Mouse (Mus musculus) embryonic facial prominence, embryonic 15.5 days (tissue): ENCODE measurements around the gene Frmd4b. TPM values are rescaled to one million over a fixed set of nuclear protein-coding genes. Genes with fewer than 3 reads are reported as not detected.

Experiments used
- ATAC-seq: fragments of 200-750 bp; cut with Nextera tagmentation; 2 replicates; pipeline ENCODE4 v1.8.0; 2017; ENCODE audit warnings: low read depth, moderate TSS enrichment; ENCODE audit not compliant: insufficient number of reproducible peaks, low FRiP score, low TSS enrichment
- H3K27ac ChIP-seq: fragments of 300-500 bp; sonication (generic); replicated peaks from 2 replicates; pipeline ENCODE4 v1.5.1; 2015; ENCODE audit warnings: mild to moderate bottlenecking, inconsistent platforms
- H3K27me3 ChIP-seq: fragments of 300-500 bp; sonication (generic); 2 replicates; pipeline ENCODE4 v1.6.1; 2015; ENCODE audit warnings: inconsistent platforms
- H3K36me3 ChIP-seq: fragments of 300-500 bp; sonication (generic); 2 replicates; pipeline ENCODE4 v1.6.1; 2015; ENCODE audit warnings: mild to moderate bottlenecking, inconsistent platforms
- H3K4me1 ChIP-seq: fragments of 300-500 bp; sonication (generic); 2 replicates; pipeline ENCODE4 v1.6.1; 2015; ENCODE audit warnings: inconsistent platforms
- H3K4me2 ChIP-seq: fragments of 300-500 bp; sonication (generic); replicated peaks from 2 replicates; pipeline ENCODE4 v1.6.1; 2015; ENCODE audit warnings: mild to moderate bottlenecking, inconsistent platforms
- H3K4me3 ChIP-seq: fragments of 300-500 bp; sonication (generic); replicated peaks from 2 replicates; pipeline ENCODE4 v1.5.1; 2015; ENCODE audit warnings: mild to moderate bottlenecking, inconsistent platforms
- H3K9ac ChIP-seq: fragments of 300-500 bp; sonication (generic); 2 replicates; pipeline ENCODE4 v1.6.1; 2015; ENCODE audit warnings: inconsistent platforms
- H3K9me3 ChIP-seq: fragments of 300-500 bp; sonication (generic); replicated peaks from 2 replicates; pipeline ENCODE4 v1.6.1; 2016; ENCODE audit warnings: inconsistent platforms
- WGBS: fragments of 180-500 bp; shearing (Covaris S2); methylation state at CpG from one replicate; pipeline ENCODE4 v1.1.7; 2015; 5-methylcytosine and 5-hydroxymethylcytosine counted together
- polyA plus RNA-seq: library from polyadenylated mRNA; unstranded; fragments of >200 nt; fragmentation: Nextera tagmentation; extraction: Ambion mirVana; gene quantifications from 2 replicates; pipeline ENCODE4 v1.2.1, GENCODE M21; 2015

Frmd4b gene
- polyA plus RNA-seq, 1 experiment from 2014 or later, result 17.8 TPM

DNA sequence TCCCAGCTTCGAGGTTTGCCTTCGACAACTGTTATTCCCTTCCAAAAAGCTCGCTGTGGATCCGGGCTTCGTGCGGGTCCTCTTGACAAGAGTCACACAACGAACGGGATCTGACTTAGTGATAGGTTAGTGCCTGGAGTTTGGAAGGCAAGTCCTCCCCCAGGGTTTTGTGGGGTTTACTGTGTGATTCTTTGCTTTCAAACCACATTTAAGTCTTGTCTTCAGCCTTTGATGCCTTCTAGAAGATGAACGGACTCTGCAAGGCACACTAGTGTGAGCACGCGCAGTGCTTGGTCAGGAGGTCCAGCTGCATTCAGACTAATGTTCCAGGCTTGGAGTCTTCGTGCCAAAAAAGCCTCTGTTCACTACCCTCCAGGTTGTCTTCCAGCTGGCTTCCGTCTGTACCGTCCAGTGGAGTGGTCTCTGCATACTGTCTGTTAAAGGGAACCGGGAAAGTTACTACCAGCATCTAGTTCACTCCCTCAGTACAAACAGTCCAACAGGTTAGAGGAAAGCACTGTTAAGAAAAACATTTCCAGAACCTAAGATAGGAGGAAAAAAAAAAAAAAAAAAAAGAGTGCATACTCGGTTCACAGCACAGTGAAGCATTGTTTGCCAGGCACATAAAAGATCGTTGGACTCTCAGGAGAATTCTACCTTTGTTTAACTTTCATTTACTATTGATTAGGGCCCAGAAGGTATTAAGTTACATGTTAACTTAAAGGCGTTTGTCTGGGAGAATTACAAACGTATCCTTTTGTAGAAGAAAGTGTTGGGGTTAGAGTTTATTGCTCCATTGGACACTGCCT is 329.1 kb downstream of the Frmd4b start:
- Histone ChIP-seq H3K4me1 (peaks cover 5% of the 10 kb centered on the region; the same call in 1 of the 2 replicates), H3K4me2 (no peak overlapping the region), H3K9ac (no peak overlapping the region), H3K27ac (no peak overlapping the region), H3K4me3 (no peak overlapping the region), H3K9me3 (no peaks in the 10 kb centered on the region), H3K36me3 (no peaks in the 10 kb centered on the region), H3K27me3 (no peaks in the 10 kb centered on the region)
- ATAC-seq, result no peak
- 71% methylated on average over 19 of the region's 19 CpGs for WGBS

DNA sequence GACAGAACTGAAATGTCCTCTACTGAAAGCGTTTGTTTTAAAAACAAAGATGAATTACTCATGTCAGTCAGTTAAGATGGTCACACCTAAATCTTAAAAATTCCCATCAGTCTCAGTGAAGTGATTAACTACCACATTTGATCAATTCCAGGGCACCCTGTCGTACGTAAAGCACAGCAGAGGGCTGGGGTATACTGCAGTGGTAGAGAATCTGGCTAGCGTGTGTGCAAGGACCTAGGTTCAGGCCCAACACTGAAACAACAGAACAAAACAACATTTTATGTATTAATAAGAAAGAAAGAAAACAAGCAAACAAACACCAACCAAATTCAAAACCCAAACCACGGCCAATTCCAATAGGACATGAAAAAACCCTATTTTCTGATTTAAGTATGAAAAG is 331.0 kb downstream of the Frmd4b start:
- no peak overlapping the region for H3K4me3 ChIP-seq

DNA sequence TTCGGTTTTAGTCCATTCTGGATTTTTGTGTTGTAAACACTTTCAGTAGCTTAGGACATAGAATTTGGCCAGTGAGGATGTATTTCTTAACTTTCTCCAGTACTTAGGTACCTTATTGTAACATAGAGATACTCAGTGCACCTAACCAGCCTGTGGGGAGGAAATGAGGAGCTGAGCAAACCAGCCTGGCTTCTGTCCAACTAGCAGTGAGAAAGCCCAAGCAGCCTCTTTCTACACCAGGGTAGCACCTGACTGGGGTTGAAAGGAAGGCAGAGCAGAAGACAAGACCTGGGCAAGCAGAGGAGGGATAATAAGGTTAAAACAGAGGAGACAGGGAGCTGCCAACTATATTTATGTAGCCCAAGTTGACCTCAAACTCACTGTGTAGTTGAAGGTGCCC is 333.7 kb downstream of the Frmd4b start:
- H3K36me3 ChIP-seq, result no peaks in the 10 kb centered on the region
- 93% methylated on average over 1 of the region's 1 CpGs for WGBS
- H3K4me2 ChIP-seq, result no peak overlapping the region
- ATAC-seq, result no peak
- H3K9ac ChIP-seq, result no peak overlapping the region
- H3K9me3 ChIP-seq, result no peaks in the 10 kb centered on the region
- H3K27ac ChIP-seq, result no peak overlapping the region
- no peak overlapping the region for H3K4me3 ChIP-seq
- H3K4me1 ChIP-seq, result peaks cover 6% of the 10 kb centered on the region; the same call in 1 of the 2 replicates
- no peaks in the 10 kb centered on the region for H3K27me3 ChIP-seq

More for the DNA sequence above, 331.0 kb downstream of the Frmd4b start:
- Histone ChIP-seq H3K9ac (no peak overlapping the region), H3K27me3 (no peaks in the 10 kb centered on the region), H3K27ac (no peak overlapping the region), H3K4me1 (peaks cover 2% of the 10 kb centered on the region; the same call in 1 of the 2 replicates), H3K36me3 (no peaks in the 10 kb centered on the region), H3K4me2 (no peak overlapping the region), H3K9me3 (no peaks in the 10 kb centered on the region)
- 86% methylated on average over 5 of the region's 5 CpGs for WGBS
- no peak for ATAC-seq

DNA sequence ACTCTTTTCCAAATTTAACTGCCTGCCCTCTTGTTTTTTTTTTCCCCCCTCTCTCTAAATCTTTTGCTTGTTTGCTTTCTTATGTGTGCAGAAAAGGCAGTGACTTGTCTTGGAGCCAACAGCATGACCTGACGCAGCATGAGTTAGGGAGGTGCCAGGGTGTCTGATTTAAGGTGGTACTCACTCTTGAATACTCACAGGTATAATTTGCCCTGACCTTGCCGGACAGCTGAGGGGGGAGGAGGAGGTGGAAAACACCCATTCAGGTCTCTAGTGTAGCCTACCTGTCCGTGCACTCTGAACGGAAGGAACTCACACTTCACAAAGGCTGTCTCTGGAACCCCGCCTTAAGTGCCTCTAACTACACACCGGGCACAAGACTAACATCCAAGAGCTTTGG is 338.5 kb downstream of the Frmd4b start:
- H3K9me3 ChIP-seq, result no peaks in the 10 kb centered on the region
- peaks cover 13% of the 10 kb centered on the region for H3K4me1 ChIP-seq
- ATAC-seq, result no peak
- no peak overlapping the region for H3K27ac ChIP-seq
- no peaks in the 10 kb centered on the region for H3K36me3 ChIP-seq
- no peak overlapping the region for H3K4me2 ChIP-seq
- H3K9ac ChIP-seq, result no peak overlapping the region
- H3K4me3 ChIP-seq, result no peak overlapping the region
- WGBS, result 43% methylated on average over 6 of the region's 6 CpGs
- peaks cover 4% of the 10 kb centered on the region; the same call in 1 of the 2 replicates for H3K27me3 ChIP-seq

DNA sequence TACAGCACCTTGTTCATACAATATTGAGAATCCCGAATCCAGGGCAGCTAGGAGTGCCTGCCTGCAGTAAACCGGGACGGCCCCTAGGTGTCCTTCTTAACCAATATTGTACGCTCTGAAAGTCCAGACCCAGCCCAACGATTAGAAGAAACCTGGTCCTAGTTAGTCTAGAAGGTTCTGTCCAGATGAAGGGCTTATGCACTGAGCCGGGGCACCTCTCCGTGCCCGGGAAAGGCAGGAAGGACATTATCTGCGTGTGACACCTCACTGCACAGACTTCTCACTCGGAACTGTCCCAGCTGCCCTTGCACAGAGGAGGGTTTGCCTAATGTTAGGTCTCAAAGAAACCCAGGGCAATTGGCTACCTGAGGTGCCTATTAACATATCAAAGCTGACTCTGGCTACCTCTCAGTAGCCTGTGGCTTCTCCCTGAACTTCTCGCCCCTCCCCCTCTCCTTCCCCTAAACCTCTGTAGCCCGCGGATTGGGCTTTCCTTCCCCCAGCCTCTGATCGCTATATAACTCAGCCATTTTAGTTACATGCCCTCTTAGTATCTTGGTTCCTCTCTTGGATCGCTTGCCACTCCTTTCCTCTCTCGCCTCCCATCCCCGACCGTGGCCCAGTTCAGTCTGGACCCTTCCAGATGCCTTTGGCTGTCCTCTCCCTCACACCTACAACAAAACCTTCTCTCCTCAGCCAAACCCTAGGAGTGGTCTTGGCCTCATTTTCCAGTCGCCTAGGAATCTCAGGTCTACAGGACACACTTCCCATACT is 339.1 kb downstream of the Frmd4b start:
- peak overlapping the region; percentile 69 for H3K4me2 ChIP-seq
- no peaks in the 10 kb centered on the region for H3K36me3 ChIP-seq
- no peaks in the 10 kb centered on the region for H3K9me3 ChIP-seq
- peak overlapping the region; percentile 37 for H3K4me3 ChIP-seq
- H3K27me3 ChIP-seq, result peaks cover 4% of the 10 kb centered on the region; the same call in 1 of the 2 replicates
- 0 out of 2 replicates have a peak overlapping the region, but pooled peaks have one; percentile 4 for H3K9ac ChIP-seq
- H3K27ac ChIP-seq, result no peak overlapping the region
- ATAC-seq, result peak; percentile 71; the same call in 1 of the 2 replicates
- 4% methylated on average over 19 of the region's 19 CpGs for WGBS
- H3K4me1 ChIP-seq, result peaks cover 13% of the 10 kb centered on the region

DNA sequence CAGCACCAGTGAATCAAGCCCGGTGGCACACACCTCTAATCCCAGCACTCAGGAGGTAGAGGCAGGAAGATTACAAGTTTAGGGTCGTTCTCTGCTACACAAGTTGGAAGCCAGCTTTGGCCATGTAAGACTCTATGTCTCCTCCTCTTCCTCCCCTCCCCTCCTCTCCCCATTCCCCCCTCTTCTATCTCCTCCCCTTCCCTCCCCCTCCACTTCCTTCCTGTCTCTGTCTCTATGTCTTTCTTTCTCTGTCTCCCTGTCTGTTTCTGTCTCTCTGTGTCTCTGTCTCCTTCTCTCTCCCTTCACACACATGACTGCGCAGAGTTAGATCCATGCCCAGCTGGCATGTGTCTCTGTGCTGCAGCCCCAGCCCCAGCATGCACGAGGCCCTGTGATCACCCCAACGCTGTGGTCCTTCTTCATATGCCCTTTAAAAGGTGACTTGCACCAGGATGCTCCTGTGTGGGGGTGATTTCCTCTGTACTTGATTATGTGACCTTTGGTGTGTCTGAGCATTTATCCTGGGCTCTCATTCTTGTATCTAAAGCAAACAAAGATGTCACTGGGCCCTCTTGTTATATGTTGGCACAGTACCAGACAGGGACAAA is 340.3 kb downstream of the Frmd4b start:
- Histone ChIP-seq H3K27me3 (peaks cover 4% of the 10 kb centered on the region; the same call in 1 of the 2 replicates), H3K9me3 (no peaks in the 10 kb centered on the region), H3K36me3 (no peaks in the 10 kb centered on the region), H3K4me3 (no peak overlapping the region), H3K4me2 (no peak overlapping the region), H3K9ac (no peak overlapping the region), H3K4me1 (peaks cover 13% of the 10 kb centered on the region), H3K27ac (no peak overlapping the region)
- 70% methylated on average over 5 of the region's 5 CpGs for WGBS
- ATAC-seq, result no peak

DNA sequence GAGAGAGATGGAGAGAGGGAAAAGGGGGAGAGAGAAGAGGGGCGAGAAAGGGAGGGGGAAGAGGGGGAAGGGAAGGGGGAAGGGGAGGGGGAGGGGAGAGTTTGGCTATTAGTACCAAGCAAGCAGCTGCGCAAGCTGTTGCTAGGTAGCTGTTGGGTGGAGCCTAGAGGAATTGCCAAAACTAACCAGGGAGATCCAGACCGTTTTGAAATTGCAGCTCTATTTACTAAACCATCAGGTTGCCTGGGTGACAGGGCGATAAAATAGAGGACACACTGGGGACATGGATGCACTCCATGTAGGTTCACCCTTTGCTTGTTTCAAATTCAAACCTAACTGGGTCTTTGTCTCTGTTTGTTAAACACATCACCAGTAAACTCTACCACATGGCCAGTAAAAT is 341.0 kb downstream of the Frmd4b start:
- no peak overlapping the region for H3K9ac ChIP-seq
- WGBS, result 40% methylated on average over 4 of the region's 4 CpGs
- no peak for ATAC-seq
- H3K9me3 ChIP-seq, result no peaks in the 10 kb centered on the region
- no peaks in the 10 kb centered on the region for H3K36me3 ChIP-seq
- H3K4me1 ChIP-seq, result peaks cover 13% of the 10 kb centered on the region
- H3K4me3 ChIP-seq, result no peak overlapping the region
- no peak overlapping the region for H3K4me2 ChIP-seq
- H3K27ac ChIP-seq, result no peak overlapping the region
- H3K27me3 ChIP-seq, result peaks cover 4% of the 10 kb centered on the region; the same call in 1 of the 2 replicates

DNA sequence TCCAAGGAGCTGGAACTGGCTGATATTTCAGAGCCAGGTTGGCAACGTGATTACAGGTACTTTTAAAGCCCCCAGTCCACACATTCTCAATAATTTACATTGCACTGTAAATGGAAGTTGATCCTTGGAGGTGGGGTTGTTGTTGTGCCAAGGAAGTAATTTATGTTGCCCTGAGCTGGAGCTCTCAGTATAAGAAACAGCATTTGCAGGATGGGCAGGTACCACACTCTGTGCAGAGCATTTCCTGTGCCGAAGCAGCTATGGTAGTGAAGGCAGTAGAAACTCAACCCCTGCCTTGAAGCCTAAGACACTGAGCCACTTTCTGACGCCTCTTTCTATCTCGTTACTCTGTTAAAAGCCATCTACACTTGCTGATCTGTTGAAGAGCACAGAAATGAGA is 341.6 kb downstream of the Frmd4b start:
- H3K4me2 ChIP-seq, result no peak overlapping the region
- H3K9me3 ChIP-seq, result no peaks in the 10 kb centered on the region
- 45% methylated on average over 4 of the region's 4 CpGs for WGBS
- ATAC-seq, result no peak
- no peaks in the 10 kb centered on the region for H3K36me3 ChIP-seq
- H3K27me3 ChIP-seq, result peaks cover 4% of the 10 kb centered on the region; the same call in 1 of the 2 replicates
- no peak overlapping the region for H3K27ac ChIP-seq
- H3K4me3 ChIP-seq, result no peak overlapping the region
- H3K9ac ChIP-seq, result no peak overlapping the region
- H3K4me1 ChIP-seq, result peaks cover 13% of the 10 kb centered on the region

DNA sequence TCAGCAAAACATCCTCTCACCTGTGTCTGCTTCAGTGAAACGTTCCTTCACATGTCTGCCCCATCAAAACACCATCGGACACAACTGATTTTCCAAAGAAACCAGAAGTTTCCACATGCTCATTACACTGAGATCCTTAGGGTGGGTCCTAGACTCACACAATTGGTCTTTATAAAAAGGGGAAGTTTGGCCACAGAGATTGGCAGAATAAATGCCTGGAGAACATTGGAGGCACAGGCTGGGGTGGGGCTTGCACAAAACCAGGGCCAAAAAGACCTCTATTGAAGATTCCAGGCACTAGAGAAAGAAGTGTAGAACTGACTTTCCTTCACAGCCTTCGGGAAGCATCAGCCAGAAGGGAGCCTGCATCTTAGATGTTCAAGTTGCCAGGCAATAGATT is 343.6 kb downstream of the Frmd4b start:
- ATAC-seq, result no peak
- H3K27me3 ChIP-seq, result peaks cover 4% of the 10 kb centered on the region; the same call in 1 of the 2 replicates
- no peak overlapping the region for H3K27ac ChIP-seq
- no peak overlapping the region for H3K9ac ChIP-seq
- no peak overlapping the region for H3K4me3 ChIP-seq
- H3K9me3 ChIP-seq, result no peaks in the 10 kb centered on the region
- no peaks in the 10 kb centered on the region for H3K36me3 ChIP-seq
- no peak overlapping the region for H3K4me2 ChIP-seq
- peaks cover 8% of the 10 kb centered on the region for H3K4me1 ChIP-seq
- WGBS, result 79% methylated on average over 3 of the region's 3 CpGs

DNA sequence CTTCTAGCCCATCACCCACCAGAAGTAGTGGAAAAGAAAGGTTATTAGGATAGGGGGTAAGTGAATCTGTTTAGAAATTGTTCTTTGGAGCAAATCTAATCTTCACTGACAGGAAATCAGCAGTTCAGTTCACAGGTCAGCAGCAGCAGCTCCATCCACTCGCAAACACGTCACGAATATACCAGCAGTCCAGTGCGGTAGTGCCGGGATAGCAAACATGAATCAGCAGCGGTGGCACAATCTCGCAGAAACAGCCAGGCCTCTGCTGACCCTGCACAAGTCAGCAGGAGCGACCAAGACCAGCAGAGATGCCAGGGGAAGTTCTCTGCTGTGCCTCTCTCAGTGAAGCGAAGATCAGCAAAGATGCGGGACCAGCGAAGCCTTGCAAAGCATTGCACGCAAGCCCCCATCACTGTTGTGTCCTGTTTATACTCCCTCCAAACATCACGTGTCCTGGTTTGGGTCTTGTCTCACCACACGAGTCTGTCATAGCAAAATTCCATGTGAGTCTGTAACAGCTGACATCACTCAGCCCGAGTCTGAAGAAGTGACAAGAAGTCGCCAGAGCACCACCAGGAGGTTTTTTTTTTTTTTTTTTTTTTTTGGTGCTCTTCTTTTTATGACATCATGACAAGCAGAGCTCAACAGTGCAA is 344.2 kb downstream of the Frmd4b start:
- Histone ChIP-seq H3K27ac (no peak overlapping the region), H3K4me1 (peaks cover 3% of the 10 kb centered on the region), H3K9me3 (no peaks in the 10 kb centered on the region), H3K4me2 (no peak overlapping the region), H3K27me3 (peaks cover 4% of the 10 kb centered on the region; the same call in 1 of the 2 replicates), H3K9ac (no peak overlapping the region), H3K36me3 (no peaks in the 10 kb centered on the region), H3K4me3 (no peak overlapping the region)
- ATAC-seq, result no peak
- WGBS, result 82% methylated on average over 16 of the region's 16 CpGs
